Mouse (Mus musculus) retina, postnatal 1 day (tissue): ENCODE measurements around the gene Ndc1.
"Not testable (repeated sequence)": the region's sequence is repeated elsewhere in the genome, so short reads cannot be mapped to it uniquely, and the experiment has no call there.

Experiments used
- DNase-seq: peaks from one replicate; pipeline ENCODE4 v3.0.0-alpha.2; 2012

Ndc1 gene

GRCm38 (mm10) chr4:107367567-107368314 lies at the start of gene Ndc1:
TSS of gene Ndc1 (plus strand) at chr4:107367784.
- peak; percentile 95 for DNase-seq

GRCm38 (mm10) chr4:107318646-107319045 lies 48.9 kb upstream of the Ndc1 start:
- DNase-seq = no peak

- no peak for DNase-seq
Observed at GRCm38 (mm10) chr4:107321041-107321440, 46.5 kb upstream of the Ndc1 start.

GRCm38 (mm10) chr4:107323113-107323512 lies 44.5 kb upstream of the Ndc1 start:
- no peak for DNase-seq

GRCm38 (mm10) chr4:107328530-107328929 lies 39.1 kb upstream of the Ndc1 start:
- DNase-seq = no peak

GRCm38 (mm10) chr4:107333514-107333913 lies 34.1 kb upstream of the Ndc1 start:
- no peak for DNase-seq

GRCm38 (mm10) chr4:107336356-107336755 lies 31.2 kb upstream of the Ndc1 start:
- no peak for DNase-seq

GRCm38 (mm10) chr4:107337455-107337854 lies 30.1 kb upstream of the Ndc1 start:
- no peak for DNase-seq

- DNase-seq = peak; percentile 96
Observed at GRCm38 (mm10) chr4:107341354-107341753, 26.2 kb upstream of the Ndc1 start.

- no peak for DNase-seq
Observed at GRCm38 (mm10) chr4:107344612-107345011, 23.0 kb upstream of the Ndc1 start.

- no peak for DNase-seq
Observed at GRCm38 (mm10) chr4:107347221-107347620, 20.4 kb upstream of the Ndc1 start.

- no peak for DNase-seq
Observed at GRCm38 (mm10) chr4:107348529-107349310, 18.9 kb upstream of the Ndc1 start.

- peak; percentile 79 for DNase-seq
Observed at GRCm38 (mm10) chr4:107349311-107350008, 18.1 kb upstream of the Ndc1 start.

GRCm38 (mm10) chr4:107351368-107351767 lies 16.2 kb upstream of the Ndc1 start:
- no peak for DNase-seq

GRCm38 (mm10) chr4:107353612-107354011 lies 14.0 kb upstream of the Ndc1 start:
- no peak for DNase-seq

- no peak for DNase-seq
Observed at GRCm38 (mm10) chr4:107354126-107354525, 13.5 kb upstream of the Ndc1 start.

- no peak for DNase-seq
Observed at GRCm38 (mm10) chr4:107354543-107354942, 13.0 kb upstream of the Ndc1 start.

- not testable (repeated sequence) for DNase-seq
Observed at GRCm38 (mm10) chr4:107357172-107357571, 10.4 kb upstream of the Ndc1 start.

- no peak for DNase-seq
Observed at GRCm38 (mm10) chr4:107358460-107358859, 9.1 kb upstream of the Ndc1 start.

- no peak for DNase-seq
Observed at GRCm38 (mm10) chr4:107360457-107361145, 7.0 kb upstream of the Ndc1 start.

GRCm38 (mm10) chr4:107362755-107363154 lies 4.8 kb upstream of the Ndc1 start:
- DNase-seq = no peak

GRCm38 (mm10) chr4:107363573-107363972 lies 4.0 kb upstream of the Ndc1 start:
- DNase-seq = no peak

- DNase-seq = no peak
Observed at GRCm38 (mm10) chr4:107364190-107364639, 3.4 kb upstream of the Ndc1 start.
